Mouse (Mus musculus): ENCODE results near the gene Tmem107. TPM values are rescaled to one million over a fixed set of nuclear protein-coding genes. Genes with fewer than 3 reads are reported as not detected.
A peak's percentile ranks its signal among the peaks of the same experiment; 100 is the strongest.

Tmem107 gene
- total RNA-seq (2015), result 13.2 and 15.7 TPM in 2 replicates
- 11.4 and 26.6 TPM in 2 replicates for total RNA-seq (2017)

GRCm38 (mm10) chr11:69070590-69071222 is at the start of gene Tmem107:
Tmem107 (plus strand) TSS chr11:69070806.
- ATAC-seq (ENCODE audit: poor library complexity, severe bottlenecking), result peak; percentile 69

DNA sequence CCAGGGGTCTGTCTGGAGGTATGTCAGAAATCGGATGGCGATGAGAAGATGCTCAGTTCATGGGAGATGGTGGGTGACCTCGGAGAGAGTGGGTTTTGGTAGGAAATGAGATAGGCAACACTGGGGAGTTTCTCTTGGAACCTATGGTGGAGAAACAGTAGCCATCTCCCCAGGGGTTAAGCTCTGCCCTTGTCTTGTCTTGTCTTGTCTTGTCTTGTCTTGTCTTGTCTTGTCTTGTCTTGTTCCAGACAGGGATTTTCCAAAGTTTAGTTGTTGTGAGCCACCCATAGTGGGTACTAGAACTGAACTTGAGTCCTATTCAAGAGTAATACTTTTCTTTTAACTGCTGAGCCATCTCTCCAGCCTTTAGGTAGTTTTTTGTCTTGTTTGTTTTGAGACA is 44.0 kb upstream of the Tmem107 start:
- ATAC-seq (ENCODE audit: poor library complexity, severe bottlenecking), result no peak

DNA sequence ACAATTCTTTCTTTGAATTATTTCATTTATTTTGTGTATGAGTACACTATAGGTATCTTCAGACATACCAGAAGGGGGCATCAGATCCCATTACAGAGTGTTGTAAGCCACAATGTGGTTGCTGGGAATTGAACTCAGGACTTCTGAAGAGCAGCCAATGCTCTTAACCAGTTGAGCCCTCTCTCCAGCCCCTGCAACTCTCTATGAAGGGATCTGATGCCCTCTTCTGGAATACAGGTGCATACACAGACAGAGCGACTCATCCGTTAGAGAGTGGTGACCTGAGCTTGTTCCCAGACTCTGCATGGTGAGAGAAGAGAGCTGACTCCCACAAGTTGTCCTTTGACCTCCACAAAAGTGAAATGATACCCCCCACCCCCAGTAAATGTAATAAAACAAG is 41.8 kb upstream of the Tmem107 start:
- no peak for ATAC-seq (ENCODE audit: poor library complexity, severe bottlenecking)

GRCm38 (mm10) chr11:69033552-69033951 is 37.1 kb upstream of the Tmem107 start:
- ATAC-seq (ENCODE audit: poor library complexity, severe bottlenecking), result no peak

GRCm38 (mm10) chr11:69034585-69034984 is 36.0 kb upstream of the Tmem107 start:
- no peak for ATAC-seq (ENCODE audit: poor library complexity, severe bottlenecking)

- ATAC-seq (ENCODE audit: poor library complexity, severe bottlenecking), result no peak
Measured at GRCm38 (mm10) chr11:69035411-69035810, 35.2 kb upstream of the Tmem107 start.

- ATAC-seq (ENCODE audit: poor library complexity, severe bottlenecking), result peak; percentile 65
Measured at GRCm38 (mm10) chr11:69035849-69036248, 34.8 kb upstream of the Tmem107 start.

DNA sequence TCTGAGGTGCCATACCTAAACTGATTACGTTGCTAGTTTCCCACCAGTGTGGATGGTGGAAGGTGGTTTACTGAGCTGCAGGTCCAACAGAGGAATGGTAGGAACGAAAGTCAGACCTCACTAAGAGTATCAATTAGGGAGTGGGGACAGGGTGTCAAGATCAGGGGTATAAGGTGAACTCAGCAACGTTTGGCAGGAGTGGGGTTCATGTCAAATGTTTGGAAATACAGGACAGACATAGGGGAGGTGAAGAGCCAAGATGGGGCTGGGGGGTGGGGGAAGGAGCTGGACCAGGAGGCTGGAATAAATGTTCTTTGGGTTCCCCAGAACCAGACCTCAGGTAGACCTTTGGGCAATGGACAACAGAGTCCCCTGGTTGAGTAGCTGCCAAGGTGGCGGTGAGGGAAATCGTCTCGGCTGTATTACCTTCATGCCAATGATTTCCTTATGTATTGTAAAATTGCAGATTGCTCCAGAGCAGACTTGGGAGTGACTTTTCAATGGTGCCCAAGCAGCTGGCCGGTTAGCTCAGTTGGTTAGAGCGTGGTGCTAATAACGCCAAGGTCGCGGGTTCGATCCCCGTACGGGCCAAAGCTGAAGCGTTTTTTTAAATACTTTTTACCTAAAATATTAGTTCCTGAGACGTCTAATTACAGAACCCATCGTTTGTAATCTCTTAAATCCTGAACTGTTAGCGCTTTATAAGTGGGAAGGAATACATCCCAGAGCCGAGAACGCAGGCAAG is 33.9 kb upstream of the Tmem107 start:
- no peak for ATAC-seq (ENCODE audit: poor library complexity, severe bottlenecking)

DNA sequence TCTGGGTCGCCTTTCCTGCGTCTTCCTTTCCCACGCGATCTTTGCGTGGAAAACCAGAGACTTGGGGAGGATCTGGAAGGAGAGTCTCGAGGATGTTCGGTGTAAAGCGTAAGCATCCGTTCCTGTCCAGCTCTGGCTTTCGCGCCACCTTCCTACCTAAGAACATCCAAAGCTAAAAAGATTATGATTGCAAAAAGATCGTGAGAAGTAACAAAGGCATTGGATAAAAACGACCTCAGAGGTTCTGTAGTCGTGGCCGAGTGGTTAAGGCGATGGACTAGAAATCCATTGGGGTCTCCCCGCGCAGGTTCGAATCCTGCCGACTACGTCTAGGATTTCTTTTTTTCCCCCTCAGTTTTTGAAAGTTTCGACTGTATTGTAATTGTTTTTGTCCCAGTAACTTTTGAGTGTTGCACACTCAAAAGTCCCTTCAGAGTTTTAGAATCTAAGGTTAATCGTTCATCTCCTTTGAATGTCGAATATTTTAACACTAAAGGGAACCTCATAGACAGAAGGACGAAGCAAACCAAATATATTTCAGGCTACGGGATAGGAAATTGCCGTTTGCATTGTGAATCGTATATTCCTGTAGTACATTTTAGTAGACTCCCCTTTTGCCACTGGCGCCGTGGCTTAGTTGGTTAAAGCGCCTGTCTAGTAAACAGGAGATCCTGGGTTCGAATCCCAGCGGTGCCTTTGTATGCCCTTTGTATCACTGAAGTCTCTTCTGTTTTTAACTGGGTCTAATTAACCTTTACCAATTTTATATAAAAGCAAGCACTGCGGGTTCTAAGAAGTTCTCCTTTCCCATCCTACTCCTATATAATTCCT is 33.2 kb upstream of the Tmem107 start:
- ATAC-seq (ENCODE audit: poor library complexity, severe bottlenecking), result no peak

DNA sequence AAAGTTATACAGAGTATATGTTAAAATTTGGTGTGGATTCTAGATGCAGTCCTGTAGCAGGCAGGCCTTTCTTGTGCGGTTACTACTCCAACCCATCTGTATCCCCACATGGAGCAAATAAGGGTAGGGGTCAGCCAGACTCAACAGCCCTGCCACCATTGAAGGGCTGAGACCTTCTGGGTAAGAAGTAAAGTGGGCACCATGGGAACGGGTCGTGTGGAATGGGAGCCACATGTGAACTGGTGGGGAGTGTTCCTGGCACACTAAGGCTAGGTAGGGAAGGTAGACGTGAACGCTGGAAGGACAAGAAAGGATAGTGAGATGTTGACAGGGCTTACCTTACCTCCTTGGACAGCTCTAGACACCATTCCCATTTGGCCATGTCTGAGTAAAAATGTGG is 32.4 kb upstream of the Tmem107 start:
- ATAC-seq (ENCODE audit: poor library complexity, severe bottlenecking), result no peak

- ATAC-seq (ENCODE audit: poor library complexity, severe bottlenecking), result peak; percentile 82
Measured at GRCm38 (mm10) chr11:69045531-69046394, 24.8 kb upstream of the Tmem107 start, which contains the start of gene Aurkb. Aurkb (plus strand) TSS chr11:69045647.

DNA sequence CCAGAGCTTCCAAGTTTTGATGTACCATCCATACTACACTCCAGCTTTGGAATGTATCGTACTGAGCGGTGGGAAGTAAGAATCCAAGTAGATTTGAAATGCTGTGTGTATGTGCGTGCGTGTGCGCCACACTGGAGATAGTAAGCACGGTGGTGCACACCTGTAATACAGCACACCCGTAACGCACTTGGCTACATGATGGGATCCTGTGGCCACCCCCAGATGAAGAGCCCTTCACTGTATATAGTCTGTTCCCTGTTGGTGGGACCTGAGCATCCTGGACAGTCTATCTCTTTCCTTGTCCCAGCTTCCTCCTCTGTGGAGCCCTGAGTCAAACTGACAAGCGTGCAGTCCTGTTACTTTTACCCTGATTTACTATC is 24.2 kb upstream of the Tmem107 start:
- no peak for ATAC-seq (ENCODE audit: poor library complexity, severe bottlenecking)

DNA sequence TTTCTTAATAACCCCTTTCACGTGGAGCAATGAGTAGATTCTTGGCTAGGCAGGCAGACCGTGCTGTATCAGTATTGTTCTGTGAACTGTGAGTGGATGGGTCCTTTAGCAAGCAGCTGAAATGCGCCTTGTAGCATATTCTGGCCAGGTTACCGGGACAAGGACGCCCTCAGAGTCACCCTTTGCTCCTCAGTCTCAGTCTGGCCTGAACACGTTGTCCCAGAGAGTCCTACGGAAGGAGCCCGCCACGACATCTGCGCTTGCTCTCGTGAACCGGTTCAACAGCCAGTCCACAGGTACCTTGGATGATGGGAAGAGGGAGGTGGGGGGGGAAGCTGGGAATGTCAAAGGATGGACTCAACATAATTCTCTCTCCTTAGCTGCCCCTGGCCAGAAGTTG is 23.0 kb upstream of the Tmem107 start:
- ATAC-seq (ENCODE audit: poor library complexity, severe bottlenecking), result no peak

DNA sequence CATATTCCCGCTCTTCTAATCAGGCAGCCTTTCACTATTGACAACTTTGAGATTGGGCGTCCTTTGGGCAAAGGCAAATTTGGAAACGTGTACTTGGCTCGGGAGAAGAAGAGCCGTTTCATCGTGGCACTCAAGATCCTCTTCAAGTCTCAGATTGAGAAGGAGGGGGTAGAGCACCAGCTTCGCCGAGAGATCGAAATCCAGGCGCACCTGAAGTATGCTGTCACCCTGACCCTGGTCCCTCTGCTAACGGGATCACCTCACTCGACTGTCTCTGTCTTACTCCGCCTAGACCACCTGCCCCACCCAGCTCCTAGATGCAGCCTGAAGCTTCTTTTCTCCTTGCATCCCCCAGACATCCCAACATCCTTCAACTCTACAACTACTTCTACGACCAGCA is 22.5 kb upstream of the Tmem107 start:
- ATAC-seq (ENCODE audit: poor library complexity, severe bottlenecking), result no peak

DNA sequence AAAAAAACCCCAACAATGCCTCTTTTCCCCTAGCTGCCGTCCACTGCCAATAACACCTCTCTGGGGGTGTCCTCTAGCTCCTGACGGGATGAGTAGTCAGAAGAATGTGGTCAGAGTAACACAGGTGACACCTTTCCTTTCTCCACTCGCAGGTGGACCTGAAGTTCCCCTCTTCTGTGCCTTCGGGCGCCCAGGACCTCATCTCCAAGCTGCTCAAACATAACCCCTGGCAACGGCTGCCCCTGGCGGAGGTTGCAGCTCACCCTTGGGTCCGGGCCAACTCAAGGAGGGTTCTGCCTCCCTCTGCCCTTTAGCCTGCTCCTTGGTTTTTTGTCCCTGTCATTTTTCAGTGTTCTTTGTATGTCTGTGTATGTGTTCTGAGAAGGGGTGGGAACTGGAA is 19.9 kb upstream of the Tmem107 start:
- no peak for ATAC-seq (ENCODE audit: poor library complexity, severe bottlenecking)

DNA sequence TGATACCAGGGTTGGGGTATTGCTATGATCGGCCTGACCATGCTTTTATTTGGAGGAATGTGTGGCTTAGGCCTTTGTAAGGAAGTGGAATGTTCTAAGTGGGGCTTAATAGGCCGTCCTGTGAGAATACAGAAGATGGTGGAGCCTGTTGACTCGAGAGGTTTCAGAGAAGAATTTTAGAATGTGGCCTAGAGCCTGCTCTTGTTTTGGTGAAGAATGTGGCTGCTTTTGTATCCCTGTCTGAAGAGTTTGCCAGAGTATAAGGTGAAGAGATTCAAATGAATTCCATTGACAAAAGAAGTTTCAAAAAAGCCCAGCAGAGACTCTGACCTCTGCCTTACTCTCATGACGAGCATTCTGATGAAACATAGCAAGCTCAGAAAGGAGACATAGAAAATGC is 18.8 kb upstream of the Tmem107 start:
- ATAC-seq (ENCODE audit: poor library complexity, severe bottlenecking), result no peak

- no peak for ATAC-seq (ENCODE audit: poor library complexity, severe bottlenecking)
Measured at GRCm38 (mm10) chr11:69052824-69053421, 17.7 kb upstream of the Tmem107 start.

GRCm38 (mm10) chr11:69053848-69054247 is 16.8 kb upstream of the Tmem107 start:
- ATAC-seq (ENCODE audit: poor library complexity, severe bottlenecking), result no peak

DNA sequence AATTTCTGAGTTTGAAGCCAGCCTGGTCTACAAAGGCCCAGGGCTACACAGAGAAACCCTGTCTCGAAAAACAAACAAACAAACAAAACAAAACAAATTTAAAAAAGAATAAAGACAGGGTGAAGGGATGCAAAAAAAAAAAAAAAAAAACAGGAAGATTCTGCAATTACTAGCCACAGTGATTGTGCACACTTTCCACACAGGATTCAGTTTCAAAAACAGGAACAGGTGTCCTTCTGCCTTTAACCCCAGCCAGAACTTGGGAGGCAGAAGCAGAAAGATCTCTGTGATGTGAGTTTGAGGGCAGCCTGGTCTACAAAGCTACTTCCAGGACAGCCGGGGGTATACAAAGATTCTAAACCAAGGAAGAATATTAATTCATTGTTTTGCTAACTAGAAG is 12.3 kb upstream of the Tmem107 start:
- peak; percentile 28; the same call in 1 of the 2 replicates for ATAC-seq (ENCODE audit: poor library complexity, severe bottlenecking)

- no peak for ATAC-seq (ENCODE audit: poor library complexity, severe bottlenecking)
Measured at GRCm38 (mm10) chr11:69058729-69059356, 11.8 kb upstream of the Tmem107 start.

Data from megakaryocyte, adult 5-6 weeks (primary cell).